Mouse (Mus musculus) midbrain, embryonic 15.5 days (tissue): ENCODE data around the gene Dlg2. TPM values are rescaled to one million over a fixed set of nuclear protein-coding genes. Genes with fewer than 3 reads are reported as not detected.

ENCODE experiments used
- ATAC-seq: fragments of 200-750 bp; cut with Nextera tagmentation; replicated peaks from 2 replicates; pipeline ENCODE4 v1.8.0; 2017; ENCODE audit warnings: moderate TSS enrichment
- H3K27ac ChIP-seq: fragments of 300-500 bp; sonication (generic); 2 replicates; pipeline ENCODE4 v1.5.1; 2015; ENCODE audit warnings: mild to moderate bottlenecking, inconsistent platforms
- H3K27me3 ChIP-seq: fragments of 300-500 bp; sonication (generic); replicated peaks from 2 replicates; pipeline ENCODE4 v1.6.1; 2015; ENCODE audit warnings: inconsistent platforms
- H3K36me3 ChIP-seq: fragments of 300-500 bp; sonication (generic); replicated peaks from 2 replicates; pipeline ENCODE4 v1.6.1; 2015; ENCODE audit warnings: inconsistent platforms
- H3K4me1 ChIP-seq: fragments of 300-500 bp; sonication (generic); 2 replicates; pipeline ENCODE4 v1.6.1; 2015; ENCODE audit warnings: inconsistent platforms
- H3K4me2 ChIP-seq: fragments of 300-500 bp; sonication (generic); 2 replicates; pipeline ENCODE4 v1.6.1; 2015; ENCODE audit warnings: inconsistent platforms, mild to moderate bottlenecking, moderate library complexity
- H3K4me3 ChIP-seq: fragments of 300-500 bp; sonication (generic); 2 replicates; pipeline ENCODE4 v1.5.1; 2015; ENCODE audit warnings: mild to moderate bottlenecking, inconsistent platforms
- H3K9ac ChIP-seq: fragments of 300-500 bp; sonication (generic); 2 replicates; pipeline ENCODE4 v1.6.1; 2015; ENCODE audit warnings: mild to moderate bottlenecking, inconsistent platforms
- H3K9me3 ChIP-seq: fragments of 300-500 bp; sonication (generic); 2 replicates; pipeline ENCODE4 v1.6.1; 2016; ENCODE audit warnings: inconsistent platforms
- WGBS: fragments of 180-500 bp; shearing (Covaris S2); methylation state at CpG from one replicate; pipeline ENCODE4 v1.1.7; 2015; ENCODE audit warnings: mixed read lengths; 5-methylcytosine and 5-hydroxymethylcytosine counted together
- polyA plus RNA-seq: library from polyadenylated mRNA; unstranded; fragments of >200 nt; fragmentation: Nextera tagmentation; extraction: Ambion mirVana; gene quantifications from 2 replicates; pipeline ENCODE4 v1.2.1, GENCODE M21; 2015

The Dlg2 gene
- polyA plus RNA-seq, 1 experiment from 2014 or later: 28.8 TPM

- H3K4me2 ChIP-seq: peak overlapping the region; percentile 83
- H3K4me1 ChIP-seq: peaks cover 13% of the 10 kb centered on the region
- H3K27me3 ChIP-seq: no peaks in the 10 kb centered on the region
- H3K4me3 ChIP-seq: peak overlapping the region; percentile 68
- H3K9me3 ChIP-seq: no peaks in the 10 kb centered on the region
- under 1% methylated on average over 34 of the region's 34 CpGs for WGBS
- H3K36me3 ChIP-seq: no peaks in the 10 kb centered on the region
- ATAC-seq: peak; percentile 94
- peak overlapping the region; percentile 74 for H3K27ac ChIP-seq
- H3K9ac ChIP-seq: peak overlapping the region; percentile 67
Measured at GRCm38 (mm10) chr7:91262031-91262951, 785.8 kb downstream of the Dlg2 start.

GRCm38 (mm10) chr7:91262998-91263397 is 786.5 kb downstream of the Dlg2 start:
- peak overlapping the region; percentile 74 for H3K27ac ChIP-seq

GRCm38 (mm10) chr7:91267764-91268163 is 791.3 kb downstream of the Dlg2 start:
- WGBS: 32% methylated on average over 1 of the region's 1 CpGs
- no peaks in the 10 kb centered on the region for H3K9me3 ChIP-seq
- no peak for ATAC-seq
- no peaks in the 10 kb centered on the region for H3K36me3 ChIP-seq
- no peak overlapping the region for H3K9ac ChIP-seq
- H3K4me3 ChIP-seq: no peak overlapping the region
- H3K4me2 ChIP-seq: no peak overlapping the region
- H3K4me1 ChIP-seq: peaks cover 10% of the 10 kb centered on the region
- no peaks in the 10 kb centered on the region for H3K27me3 ChIP-seq
- no peak overlapping the region for H3K27ac ChIP-seq

More at GRCm38 (mm10) chr7:91262998-91263397, 786.5 kb downstream of the Dlg2 start:
- peak; percentile 42 for ATAC-seq
- peak overlapping the region; percentile 67 for H3K9ac ChIP-seq
- WGBS: 5% methylated on average over 9 of the region's 9 CpGs
- H3K4me3 ChIP-seq: peak overlapping the region; percentile 68
- peaks cover 13% of the 10 kb centered on the region for H3K4me1 ChIP-seq
- H3K4me2 ChIP-seq: peak overlapping the region; percentile 83
- no peaks in the 10 kb centered on the region for H3K27me3 ChIP-seq
- no peaks in the 10 kb centered on the region for H3K36me3 ChIP-seq
- no peaks in the 10 kb centered on the region for H3K9me3 ChIP-seq

GRCm38 (mm10) chr7:91284167-91284566 is 807.7 kb downstream of the Dlg2 start:
- Histone ChIP-seq H3K27me3 (no peaks in the 10 kb centered on the region), H3K27ac (no peak overlapping the region), H3K9ac (no peak overlapping the region), H3K4me3 (no peak overlapping the region), H3K4me2 (no peak overlapping the region), H3K36me3 (no peaks in the 10 kb centered on the region), H3K4me1 (no peaks in the 10 kb centered on the region), H3K9me3 (no peaks in the 10 kb centered on the region)
- no peak for ATAC-seq
- 87% methylated on average over 3 of the region's 3 CpGs for WGBS

- 56% methylated on average over 3 of the region's 3 CpGs for WGBS
- no peak for ATAC-seq
- Histone ChIP-seq H3K27ac (no peak overlapping the region), H3K9ac (no peak overlapping the region), H3K27me3 (no peaks in the 10 kb centered on the region), H3K4me3 (no peak overlapping the region), H3K4me1 (no peaks in the 10 kb centered on the region), H3K4me2 (no peak overlapping the region), H3K9me3 (no peaks in the 10 kb centered on the region), H3K36me3 (no peaks in the 10 kb centered on the region)
Measured at GRCm38 (mm10) chr7:91288324-91288723, 811.9 kb downstream of the Dlg2 start.

GRCm38 (mm10) chr7:91296127-91296526 is 819.7 kb downstream of the Dlg2 start:
- ATAC-seq: no peak

GRCm38 (mm10) chr7:91311177-91311576 is 834.7 kb downstream of the Dlg2 start:
- H3K27me3 ChIP-seq: no peaks in the 10 kb centered on the region
- H3K27ac ChIP-seq: no peak overlapping the region
- no peak overlapping the region for H3K4me3 ChIP-seq

More at GRCm38 (mm10) chr7:91296127-91296526, 819.7 kb downstream of the Dlg2 start:
- Histone ChIP-seq H3K9ac (no peak overlapping the region), H3K36me3 (no peaks in the 10 kb centered on the region), H3K9me3 (no peaks in the 10 kb centered on the region), H3K27me3 (no peaks in the 10 kb centered on the region), H3K4me2 (no peak overlapping the region), H3K4me3 (no peak overlapping the region), H3K4me1 (no peaks in the 10 kb centered on the region), H3K27ac (no peak overlapping the region)
- WGBS: 78% methylated on average over 2 of the region's 2 CpGs

GRCm38 (mm10) chr7:91345073-91345472 is 868.6 kb downstream of the Dlg2 start:
- no peaks in the 10 kb centered on the region for H3K9me3 ChIP-seq
- ATAC-seq: no peak
- H3K27ac ChIP-seq: no peak overlapping the region
- H3K4me3 ChIP-seq: no peak overlapping the region
- no peaks in the 10 kb centered on the region for H3K27me3 ChIP-seq
- H3K9ac ChIP-seq: no peak overlapping the region
- H3K4me2 ChIP-seq: no peak overlapping the region
- H3K36me3 ChIP-seq: no peaks in the 10 kb centered on the region
- H3K4me1 ChIP-seq: no peaks in the 10 kb centered on the region

More at GRCm38 (mm10) chr7:91311177-91311576, 834.7 kb downstream of the Dlg2 start:
- Histone ChIP-seq H3K36me3 (no peaks in the 10 kb centered on the region), H3K9me3 (no peaks in the 10 kb centered on the region), H3K9ac (no peak overlapping the region), H3K4me2 (no peak overlapping the region), H3K4me1 (no peaks in the 10 kb centered on the region)
- no peak for ATAC-seq
- WGBS: 83% methylated on average over 5 of the region's 5 CpGs

- no peak overlapping the region for H3K4me3 ChIP-seq
- H3K4me2 ChIP-seq: no peak overlapping the region
- H3K9me3 ChIP-seq: no peaks in the 10 kb centered on the region
- 0 out of 2 replicates have a peak, but pooled peaks cover 2% of the 10 kb centered on the region for H3K4me1 ChIP-seq
- 59% methylated on average over 10 of the region's 10 CpGs for WGBS
- no peak overlapping the region for H3K9ac ChIP-seq
- H3K27me3 ChIP-seq: no peaks in the 10 kb centered on the region
- no peaks in the 10 kb centered on the region for H3K36me3 ChIP-seq
- H3K27ac ChIP-seq: no peak overlapping the region
- ATAC-seq: no peak
Measured at GRCm38 (mm10) chr7:91369821-91370321, 893.4 kb downstream of the Dlg2 start.

GRCm38 (mm10) chr7:91382281-91382680 is 905.8 kb downstream of the Dlg2 start:
- ATAC-seq: no peak
- no peaks in the 10 kb centered on the region for H3K36me3 ChIP-seq
- no peaks in the 10 kb centered on the region for H3K4me1 ChIP-seq
- no peak overlapping the region for H3K9ac ChIP-seq
- no peaks in the 10 kb centered on the region for H3K9me3 ChIP-seq
- no peak overlapping the region for H3K4me2 ChIP-seq
- no peak overlapping the region for H3K4me3 ChIP-seq
- H3K27ac ChIP-seq: no peak overlapping the region
- H3K27me3 ChIP-seq: no peaks in the 10 kb centered on the region
- 76% methylated on average over 3 of the region's 3 CpGs for WGBS

GRCm38 (mm10) chr7:91383873-91384272 is 907.4 kb downstream of the Dlg2 start:
- Histone ChIP-seq H3K9me3 (no peaks in the 10 kb centered on the region), H3K27me3 (no peaks in the 10 kb centered on the region), H3K4me2 (no peak overlapping the region), H3K36me3 (no peaks in the 10 kb centered on the region), H3K4me1 (no peaks in the 10 kb centered on the region), H3K27ac (no peak overlapping the region), H3K4me3 (no peak overlapping the region), H3K9ac (no peak overlapping the region)
- ATAC-seq: no peak
- WGBS: 17% methylated on average over 1 of the region's 1 CpGs

- H3K36me3 ChIP-seq: no peaks in the 10 kb centered on the region
- H3K4me1 ChIP-seq: no peaks in the 10 kb centered on the region
- H3K9ac ChIP-seq: no peak overlapping the region
- H3K4me3 ChIP-seq: no peak overlapping the region
- no peak overlapping the region for H3K4me2 ChIP-seq
- 0 out of 2 replicates have a peak, but pooled peaks have one; percentile 63 for ATAC-seq
- WGBS: 77% methylated on average over 5 of the region's 5 CpGs
- no peaks in the 10 kb centered on the region for H3K27me3 ChIP-seq
- H3K27ac ChIP-seq: no peak overlapping the region
- H3K9me3 ChIP-seq: no peaks in the 10 kb centered on the region
Measured at GRCm38 (mm10) chr7:91389272-91389671, 912.8 kb downstream of the Dlg2 start.
